Mouse (Mus musculus): ENCODE measurements around the gene Gm45808. TPM values are rescaled to one million over a fixed set of nuclear protein-coding genes. Genes with fewer than 3 reads are reported as not detected.
A peak's percentile ranks its signal among the peaks of the same experiment; 100 is the strongest.
"Not testable (repeated sequence)": the region's sequence is repeated elsewhere in the genome, so short reads cannot be mapped to it uniquely, and the experiment has no call there.

Gm45808 gene
- total RNA-seq, 2 experiments from 2014 or later, result 0.57 to 0.62 TPM

GRCm38 (mm10) chr7:45476453-45476852, 10.2 kb downstream of the Gm45808 start:
- no peak for DNase-seq (ENCODE audit: low spot score in 2 of 2)

GRCm38 (mm10) chr7:45475291-45475969, 11.2 kb downstream of the Gm45808 start:
- DNase-seq (ENCODE audit: low spot score in 2 of 2), result no peak

- DNase-seq (ENCODE audit: low spot score in 2 of 2), result peak; percentile 63 to 76
These were observed 15.7 kb downstream of the Gm45808 start for GRCm38 (mm10) chr7:45470869-45471268.

GRCm38 (mm10) chr7:45467090-45467670, 19.4 kb downstream of the Gm45808 start:
- no peak for DNase-seq (ENCODE audit: low spot score in 2 of 2)

GRCm38 (mm10) chr7:45466283-45467089, 20.1 kb downstream of the Gm45808 start, which contains the start of gene Bax:
Bax (minus strand) TSS chr7:45466898.
- DNase-seq (ENCODE audit: low spot score in 2 of 2), result peak; percentile 93 to 98

- peak in 1 of 2 experiments; percentile 63 for DNase-seq (ENCODE audit: low spot score in 2 of 2)
These were observed 21.1 kb downstream of the Gm45808 start for GRCm38 (mm10) chr7:45465549-45465948.

- no peak for DNase-seq (ENCODE audit: low spot score in 2 of 2)
These were observed 21.5 kb downstream of the Gm45808 start for GRCm38 (mm10) chr7:45465112-45465511.

- DNase-seq (ENCODE audit: low spot score in 2 of 2), result no peak
These were observed 22.4 kb downstream of the Gm45808 start for GRCm38 (mm10) chr7:45463987-45464778.

GRCm38 (mm10) chr7:45462868-45463267, 23.7 kb downstream of the Gm45808 start:
- not testable (repeated sequence) for DNase-seq (ENCODE audit: low spot score in 2 of 2)

GRCm38 (mm10) chr7:45462325-45462724, 24.3 kb downstream of the Gm45808 start:
- no peak for DNase-seq (ENCODE audit: low spot score in 2 of 2)

- DNase-seq (ENCODE audit: low spot score in 2 of 2), result no peak
These were observed 24.8 kb downstream of the Gm45808 start for GRCm38 (mm10) chr7:45461781-45462180.

GRCm38 (mm10) chr7:45461326-45461725, 25.3 kb downstream of the Gm45808 start:
- no peak for DNase-seq (ENCODE audit: low spot score in 2 of 2)

GRCm38 (mm10) chr7:45460860-45461314, 25.7 kb downstream of the Gm45808 start:
- no peak for DNase-seq (ENCODE audit: low spot score in 2 of 2)

GRCm38 (mm10) chr7:45460377-45460776, 26.2 kb downstream of the Gm45808 start:
- DNase-seq (ENCODE audit: low spot score in 2 of 2), result no peak

- DNase-seq (ENCODE audit: low spot score in 2 of 2), result peak; percentile 95 to 99
These were observed 27.0 kb downstream of the Gm45808 start, which contains the start of gene Ftl1 for GRCm38 (mm10) chr7:45459564-45460140. Ftl1 (minus strand) TSS chr7:45459884.

GRCm38 (mm10) chr7:45458748-45459563, 27.7 kb downstream of the Gm45808 start:
- peak; percentile 78 to 85 for DNase-seq (ENCODE audit: low spot score in 2 of 2)

GRCm38 (mm10) chr7:45457204-45458060, 29.2 kb downstream of the Gm45808 start:
- peak in 1 of 2 experiments; percentile 71 for DNase-seq (ENCODE audit: low spot score in 2 of 2)

- no peak for DNase-seq (ENCODE audit: low spot score in 2 of 2)
These were observed 29.8 kb downstream of the Gm45808 start for GRCm38 (mm10) chr7:45456721-45457203.

Data from layer of hippocampus, postnatal 14 days (tissue).